Mouse (Mus musculus) embryonic facial prominence, embryonic 12.5 days (tissue): ENCODE results near the gene Letmd1. TPM values are rescaled to one million over a fixed set of nuclear protein-coding genes. Genes with fewer than 3 reads are reported as not detected.
"Not testable (repeated sequence)": the region's sequence is repeated elsewhere in the genome, so short reads cannot be mapped to it uniquely, and the experiment has no call there.

Experiments used
- ATAC-seq: fragments of 200-750 bp; cut with Nextera tagmentation; 2 replicates; pipeline ENCODE4 v1.8.0; 2017; ENCODE audit not compliant: insufficient number of reproducible peaks, insufficient read depth, low FRiP score, low TSS enrichment
- H3K27ac ChIP-seq: fragments of 300-500 bp; sonication (generic); 2 replicates; pipeline ENCODE4 v1.5.1; 2016; ENCODE audit warnings: mild to moderate bottlenecking
- H3K27me3 ChIP-seq: fragments of 300-500 bp; sonication (generic); 2 replicates; pipeline ENCODE4 v1.6.1; 2016; ENCODE audit warnings: mild to moderate bottlenecking, moderate library complexity
- H3K36me3 ChIP-seq: fragments of 300-500 bp; sonication (generic); 2 replicates; pipeline ENCODE4 v1.6.1; 2016; ENCODE audit warnings: mild to moderate bottlenecking
- H3K4me1 ChIP-seq: fragments of 300-500 bp; sonication (generic); 2 replicates; pipeline ENCODE4 v1.6.1; 2016
- H3K4me2 ChIP-seq: fragments of 300-500 bp; sonication (generic); replicated peaks from 2 replicates; pipeline ENCODE4 v1.6.1; 2016; ENCODE audit warnings: mild to moderate bottlenecking, moderate library complexity
- H3K4me3 ChIP-seq: fragments of 300-500 bp; sonication (generic); 2 replicates; pipeline ENCODE4 v1.5.1; 2016; ENCODE audit warnings: mild to moderate bottlenecking
- H3K9ac ChIP-seq: fragments of 300-500 bp; sonication (generic); 2 replicates; pipeline ENCODE4 v1.6.1; 2016; ENCODE audit warnings: mild to moderate bottlenecking, moderate library complexity
- H3K9me3 ChIP-seq: fragments of 300-500 bp; sonication (generic); 2 replicates; pipeline ENCODE4 v1.6.1; 2016; ENCODE audit warnings: mild to moderate bottlenecking, moderate library complexity
- WGBS: fragments of 180-500 bp; shearing (Covaris S2); methylation state at CpG from one replicate; pipeline ENCODE4 v1.1.7; 2016; 5-methylcytosine and 5-hydroxymethylcytosine counted together
- polyA plus RNA-seq: library from polyadenylated mRNA; unstranded; fragments of >200 nt; fragmentation: Nextera tagmentation; extraction: Ambion mirVana; gene quantifications from 2 replicates; pipeline ENCODE4 v1.2.1, GENCODE M21; 2016

The Letmd1 gene
- polyA plus RNA-seq: 35.3 and 37.3 TPM in 2 replicates

GRCm38 (mm10) chr15:100468295-100469188, at the start of gene Letmd1:
Gene Letmd1, plus strand, starts transcription at chr15:100469023.
- peaks cover 17% of the 10 kb centered on the region for H3K4me1 ChIP-seq
- WGBS: 2% methylated on average over 83 of the region's 84 CpGs
- peak within 1 kb of the TSS; percentile 82 for H3K4me2 ChIP-seq
- H3K36me3 ChIP-seq: peaks cover 19% of the 10 kb centered on the region
- H3K27ac ChIP-seq: peak within 1 kb of the TSS; percentile 60; the same call in 1 of the 2 replicates
- H3K9me3 ChIP-seq: no peaks in the 10 kb centered on the region
- peak within 1 kb of the TSS; percentile 74 for H3K9ac ChIP-seq
- peak; percentile 89 for ATAC-seq
- peak within 1 kb of the TSS; percentile 80 for H3K4me3 ChIP-seq
- H3K27me3 ChIP-seq: no peaks in the 10 kb centered on the region

GRCm38 (mm10) chr15:100419311-100419710, 49.5 kb upstream of the Letmd1 start:
- Histone ChIP-seq H3K27ac (no peak overlapping the region), H3K9me3 (no peaks in the 10 kb centered on the region)
- WGBS: 70% methylated on average over 8 of the region's 8 CpGs

GRCm38 (mm10) chr15:100419901-100420745, 48.7 kb upstream of the Letmd1 start:
- Histone ChIP-seq H3K27me3 (peaks cover 9% of the 10 kb centered on the region; the same call in 1 of the 2 replicates), H3K9me3 (no peaks in the 10 kb centered on the region), H3K4me2 (no peak overlapping the region), H3K4me1 (peaks cover 29% of the 10 kb centered on the region), H3K27ac (no peak overlapping the region), H3K36me3 (no peaks in the 10 kb centered on the region), H3K4me3 (no peak overlapping the region), H3K9ac (no peak overlapping the region)
- ATAC-seq: no peak
- WGBS: 73% methylated on average over 9 of the region's 9 CpGs

More at GRCm38 (mm10) chr15:100419311-100419710, 49.5 kb upstream of the Letmd1 start:
- 0 out of 2 replicates have a peak, but pooled peaks cover 1% of the 10 kb centered on the region for H3K27me3 ChIP-seq
- H3K9ac ChIP-seq: no peak overlapping the region
- peaks cover 29% of the 10 kb centered on the region for H3K4me1 ChIP-seq
- no peaks in the 10 kb centered on the region for H3K36me3 ChIP-seq
- ATAC-seq: no peak
- no peak overlapping the region for H3K4me3 ChIP-seq
- H3K4me2 ChIP-seq: no peak overlapping the region

- peak overlapping the region; percentile 80 for H3K4me2 ChIP-seq
- H3K9ac ChIP-seq: no peak overlapping the region
- H3K36me3 ChIP-seq: no peaks in the 10 kb centered on the region
- H3K4me3 ChIP-seq: peak overlapping the region; percentile 95
- H3K9me3 ChIP-seq: no peaks in the 10 kb centered on the region
- WGBS: 39% methylated on average over 8 of the region's 8 CpGs
- no peak overlapping the region for H3K27ac ChIP-seq
- H3K4me1 ChIP-seq: peaks cover 29% of the 10 kb centered on the region
- H3K27me3 ChIP-seq: peaks cover 19% of the 10 kb centered on the region; the same call in 1 of the 2 replicates
- no peak for ATAC-seq
Measured at GRCm38 (mm10) chr15:100421059-100421757, 47.6 kb upstream of the Letmd1 start.

GRCm38 (mm10) chr15:100421758-100422197, 47.0 kb upstream of the Letmd1 start, which contains the start of gene Gm5475:
Gene Gm5475, plus strand, starts transcription at chr15:100422147.
- ATAC-seq, H3K9me3 ChIP-seq, H3K36me3 ChIP-seq: not testable (repeated sequence)
- WGBS: 17% methylated on average over 3 of the region's 3 CpGs
- Histone ChIP-seq H3K4me2 (peak within 1 kb of the TSS; percentile 80), H3K4me1 (peaks cover 29% of the 10 kb centered on the region), H3K27ac (0 out of 2 replicates have a peak within 1 kb of the TSS, but pooled peaks have one; percentile 6), H3K9ac (peak within 1 kb of the TSS; percentile 94), H3K27me3 (peaks cover 20% of the 10 kb centered on the region; the same call in 1 of the 2 replicates), H3K4me3 (peak within 1 kb of the TSS; percentile 95)

- peak overlapping the region; percentile 95 for H3K4me3 ChIP-seq
- peak; percentile 19; the same call in 1 of the 2 replicates for ATAC-seq
- H3K4me1 ChIP-seq: peaks cover 29% of the 10 kb centered on the region
- H3K9me3 ChIP-seq: no peaks in the 10 kb centered on the region
- H3K9ac ChIP-seq: peak overlapping the region; percentile 94
- H3K27me3 ChIP-seq: peaks cover 20% of the 10 kb centered on the region; the same call in 1 of the 2 replicates
- WGBS: under 1% methylated on average over 44 of the region's 44 CpGs
- H3K4me2 ChIP-seq: peak overlapping the region; percentile 80
- H3K36me3 ChIP-seq: no peaks in the 10 kb centered on the region
- H3K27ac ChIP-seq: 0 out of 2 replicates have a peak overlapping the region, but pooled peaks have one; percentile 6
Measured at GRCm38 (mm10) chr15:100422476-100422875, 46.3 kb upstream of the Letmd1 start.

- peak overlapping the region; percentile 80 for H3K4me2 ChIP-seq
- peak overlapping the region; percentile 94 for H3K9ac ChIP-seq
- H3K9me3 ChIP-seq: no peaks in the 10 kb centered on the region
- H3K4me3 ChIP-seq: peak overlapping the region; percentile 95
- 0 out of 2 replicates have a peak overlapping the region, but pooled peaks have one; percentile 6 for H3K27ac ChIP-seq
- ATAC-seq: peak; percentile 90
- peaks cover 26% of the 10 kb centered on the region for H3K4me1 ChIP-seq
- H3K36me3 ChIP-seq: no peaks in the 10 kb centered on the region
- under 1% methylated on average over 65 of the region's 65 CpGs for WGBS
- H3K27me3 ChIP-seq: peaks cover 20% of the 10 kb centered on the region; the same call in 1 of the 2 replicates
Measured at GRCm38 (mm10) chr15:100422899-100423860, 45.6 kb upstream of the Letmd1 start.

- Histone ChIP-seq H3K9me3 (no peaks in the 10 kb centered on the region), H3K4me1 (peaks cover 24% of the 10 kb centered on the region), H3K4me2 (peak overlapping the region; percentile 80), H3K27me3 (peaks cover 20% of the 10 kb centered on the region; the same call in 1 of the 2 replicates), H3K36me3 (no peaks in the 10 kb centered on the region), H3K9ac (no peak overlapping the region; the same call in 1 of the 2 replicates), H3K27ac (no peak overlapping the region), H3K4me3 (peak overlapping the region; percentile 95)
- no peak for ATAC-seq
- 3% methylated on average over 14 of the region's 14 CpGs for WGBS
Measured at GRCm38 (mm10) chr15:100423916-100424315, 44.9 kb upstream of the Letmd1 start.

- peaks cover 21% of the 10 kb centered on the region for H3K4me1 ChIP-seq
Measured at GRCm38 (mm10) chr15:100424396-100425122, 44.3 kb upstream of the Letmd1 start, which contains the start of gene Slc11a2. Gene Slc11a2, minus strand, starts transcription at chr15:100425072.

More at GRCm38 (mm10) chr15:100424396-100425122, 44.3 kb upstream of the Letmd1 start, which contains the start of gene Slc11a2:
- Histone ChIP-seq H3K4me2 (peak within 1 kb of the TSS; percentile 80), H3K27ac (no peak within 1 kb of the TSS), H3K9me3 (no peaks in the 10 kb centered on the region), H3K27me3 (peaks cover 20% of the 10 kb centered on the region; the same call in 1 of the 2 replicates), H3K36me3 (no peaks in the 10 kb centered on the region), H3K4me3 (peak within 1 kb of the TSS; percentile 95), H3K9ac (peak within 1 kb of the TSS; percentile 3; the same call in 1 of the 2 replicates)
- WGBS: 12% methylated on average over 17 of the region's 17 CpGs
- no peak for ATAC-seq
